Mouse (Mus musculus) embryonic facial prominence, embryonic 10.5 days (tissue): Measurements from ENCODE around the gene Git1. TPM values are rescaled to one million over a fixed set of nuclear protein-coding genes. Genes with fewer than 3 reads are reported as not detected.

ENCODE experiments used
- DNase-seq: peaks from one replicate; pipeline ENCODE4 v3.0.0-alpha.2; 2017; ENCODE audit warnings: low spot score
- H3K27ac ChIP-seq: fragments of 300-500 bp; sonication (generic); replicated peaks from 2 replicates; pipeline ENCODE4 v1.5.1; 2016; ENCODE audit warnings: mild to moderate bottlenecking
- H3K27me3 ChIP-seq: fragments of 300-500 bp; sonication (generic); replicated peaks from 2 replicates; pipeline ENCODE4 v1.6.1; 2016; ENCODE audit warnings: low read depth, mild to moderate bottlenecking; ENCODE audit not compliant: poor library complexity, severe bottlenecking
- H3K36me3 ChIP-seq: fragments of 300-500 bp; sonication (generic); replicated peaks from 2 replicates; pipeline ENCODE4 v1.6.1; 2016; ENCODE audit warnings: mild to moderate bottlenecking, moderate library complexity
- H3K4me1 ChIP-seq: fragments of 300-500 bp; sonication (generic); 2 replicates; pipeline ENCODE4 v1.6.1; 2016
- H3K4me3 ChIP-seq: fragments of 300-500 bp; sonication (generic); 2 replicates; pipeline ENCODE4 v1.5.1; 2016; ENCODE audit warnings: mild to moderate bottlenecking, moderate library complexity
- H3K9me3 ChIP-seq: fragments of 300-500 bp; sonication (generic); 2 replicates; pipeline ENCODE4 v1.6.1; 2016; ENCODE audit warnings: mild to moderate bottlenecking
- WGBS: fragments of 180-500 bp; shearing (Covaris S2); methylation state at CpG from one replicate; pipeline ENCODE4 v1.1.7; 2016; 5-methylcytosine and 5-hydroxymethylcytosine counted together
- polyA plus RNA-seq: library from polyadenylated mRNA; unstranded; fragments of >200 nt; fragmentation: Nextera tagmentation; extraction: Ambion mirVana; gene quantifications from 2 replicates; pipeline ENCODE4 v1.2.1, GENCODE M21; 2016

Git1 gene
- polyA plus RNA-seq, 1 experiment from 2014 or later = 13.2 TPM

GRCm38 (mm10) chr11:77507426-77507825 is 14.1 kb downstream of the Git1 start:
- Histone ChIP-seq H3K9me3 (no peaks in the 10 kb centered on the region), H3K36me3 (peaks cover 78% of the 10 kb centered on the region), H3K27me3 (no peaks in the 10 kb centered on the region), H3K27ac (no peak overlapping the region), H3K4me1 (peaks cover 30% of the 10 kb centered on the region), H3K4me3 (no peak overlapping the region)
- peak; percentile 13 for DNase-seq
- 74% methylated on average over 4 of the region's 4 CpGs for WGBS

- Histone ChIP-seq H3K9me3 (no peaks in the 10 kb centered on the region), H3K4me1 (peaks cover 33% of the 10 kb centered on the region), H3K27me3 (no peaks in the 10 kb centered on the region), H3K4me3 (peak overlapping the region; percentile 52), H3K36me3 (peaks cover 69% of the 10 kb centered on the region), H3K27ac (peak overlapping the region; percentile 73)
- peak; percentile 90 for DNase-seq
- 19% methylated on average over 49 of the region's 49 CpGs for WGBS
Observed at GRCm38 (mm10) chr11:77508068-77509021, 15.0 kb downstream of the Git1 start.

- H3K4me3 ChIP-seq = no peak overlapping the region
- H3K27me3 ChIP-seq = peaks cover 26% of the 10 kb centered on the region
- no peak for DNase-seq
- H3K4me1 ChIP-seq = peaks cover 60% of the 10 kb centered on the region
- WGBS = 78% methylated on average over 5 of the region's 5 CpGs
- no peak overlapping the region for H3K27ac ChIP-seq
- peaks cover 39% of the 10 kb centered on the region for H3K36me3 ChIP-seq
- no peaks in the 10 kb centered on the region for H3K9me3 ChIP-seq
Observed at GRCm38 (mm10) chr11:77511336-77511735, 18.0 kb downstream of the Git1 start.

DNA sequence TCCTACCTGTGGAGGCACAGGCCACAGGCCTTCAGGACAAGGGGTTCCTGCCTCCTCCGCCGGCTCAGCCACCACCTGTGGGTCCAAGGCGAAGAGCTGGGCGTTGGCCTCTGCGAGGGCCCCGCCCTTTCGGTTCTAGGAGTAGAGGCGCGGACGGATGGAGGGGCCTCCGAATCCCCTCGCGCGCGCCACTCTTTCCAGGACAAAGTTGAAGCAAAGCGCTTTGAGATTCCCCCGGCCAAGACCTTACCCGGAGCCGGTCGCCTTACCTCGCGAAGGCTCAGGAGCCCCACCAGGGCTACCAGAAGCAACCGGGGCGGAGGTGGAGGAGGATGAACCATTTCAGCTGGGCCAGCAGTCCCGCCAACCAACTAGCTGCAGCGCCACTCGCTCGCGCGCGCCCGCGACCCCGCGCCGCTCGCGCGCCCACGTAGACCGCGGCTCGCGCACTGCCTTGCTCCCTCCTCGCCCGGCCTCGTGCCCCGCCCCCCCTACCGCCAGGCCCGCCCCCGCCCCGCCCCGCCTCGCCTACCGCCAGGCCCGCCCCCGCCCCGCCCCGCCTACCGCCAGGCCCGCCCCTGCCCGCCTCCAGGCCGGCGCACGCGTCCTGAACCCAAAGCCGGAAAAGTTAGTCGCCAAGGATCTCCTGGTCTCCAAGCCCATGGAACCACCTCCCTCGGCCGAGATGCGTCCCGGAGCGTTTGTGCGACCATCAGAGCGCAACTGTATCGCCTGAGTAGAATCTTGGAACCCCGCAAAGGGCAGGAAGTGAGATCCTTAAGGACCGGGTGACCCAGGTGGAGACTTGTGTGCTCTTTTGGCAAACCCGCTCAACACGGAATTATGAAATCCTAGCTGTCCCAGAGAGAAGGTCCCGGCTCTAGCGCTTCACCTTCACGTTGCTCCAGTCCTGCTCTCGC is 19.8 kb downstream of the Git1 start:
- peak; percentile 97 for DNase-seq
- Histone ChIP-seq H3K4me3 (peak overlapping the region; percentile 69), H3K27ac (peak overlapping the region; percentile 87), H3K27me3 (peaks cover 35% of the 10 kb centered on the region), H3K36me3 (peaks cover 24% of the 10 kb centered on the region), H3K4me1 (peaks cover 67% of the 10 kb centered on the region), H3K9me3 (no peaks in the 10 kb centered on the region)
- WGBS = under 1% methylated on average over 84 of the region's 84 CpGs

DNA sequence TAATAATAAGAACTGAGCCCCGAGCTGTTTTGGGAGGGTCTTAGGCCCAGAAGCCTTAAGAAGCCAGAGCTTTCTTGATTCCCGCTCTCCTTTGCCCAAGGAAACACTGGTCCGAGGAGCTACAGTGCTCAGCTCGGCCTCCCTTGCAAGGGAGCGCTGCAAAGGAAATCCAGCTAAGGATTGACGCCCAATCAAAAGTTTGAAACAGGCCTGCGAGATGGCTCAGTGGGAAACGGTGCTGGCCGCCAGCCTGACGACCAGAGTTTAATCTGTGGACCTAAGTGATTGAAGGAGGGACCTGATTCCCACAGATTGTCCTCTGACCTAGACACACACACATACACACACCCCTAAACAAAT is 20.4 kb downstream of the Git1 start:
- DNase-seq = no peak
- Histone ChIP-seq H3K27me3 (peaks cover 41% of the 10 kb centered on the region), H3K4me3 (peak overlapping the region; percentile 69), H3K36me3 (peaks cover 19% of the 10 kb centered on the region), H3K27ac (peak overlapping the region; percentile 57; the same call in 1 of the 2 replicates), H3K4me1 (peaks cover 65% of the 10 kb centered on the region), H3K9me3 (no peaks in the 10 kb centered on the region)
- WGBS = 3% methylated on average over 10 of the region's 10 CpGs

DNA sequence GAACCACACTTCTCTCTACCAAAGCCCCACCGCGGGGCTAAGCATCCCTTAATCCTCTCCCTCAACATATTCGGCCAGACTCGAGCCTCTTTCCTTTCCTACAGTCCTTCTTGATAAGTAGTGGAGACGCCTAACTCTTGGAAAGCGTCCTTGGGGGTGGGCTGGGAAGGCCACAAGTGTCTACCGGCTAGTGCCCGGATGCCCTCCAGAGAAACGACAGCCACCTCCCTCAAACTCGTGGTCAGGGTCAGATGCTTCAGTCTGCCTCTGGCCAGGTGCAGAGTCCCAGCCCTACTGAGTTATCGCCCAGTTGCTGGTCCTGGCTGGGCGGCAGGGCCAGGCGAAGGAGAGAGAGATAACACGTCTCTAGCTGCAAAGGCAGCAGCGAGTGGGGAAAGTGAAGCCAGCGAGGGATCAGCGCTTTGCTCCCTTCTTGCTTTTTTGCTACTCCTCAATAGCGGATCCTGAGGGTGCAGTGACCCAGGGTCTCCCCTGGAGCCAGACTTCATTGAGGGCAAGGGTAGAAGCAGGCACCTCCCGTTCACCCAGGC is 21.0 kb downstream of the Git1 start:
- WGBS = 3% methylated on average over 19 of the region's 19 CpGs
- Histone ChIP-seq H3K9me3 (no peaks in the 10 kb centered on the region), H3K27me3 (peaks cover 42% of the 10 kb centered on the region), H3K36me3 (peaks cover 14% of the 10 kb centered on the region), H3K4me3 (peak overlapping the region; percentile 69), H3K4me1 (peaks cover 68% of the 10 kb centered on the region), H3K27ac (peak overlapping the region; percentile 69)
- DNase-seq = no peak

DNA sequence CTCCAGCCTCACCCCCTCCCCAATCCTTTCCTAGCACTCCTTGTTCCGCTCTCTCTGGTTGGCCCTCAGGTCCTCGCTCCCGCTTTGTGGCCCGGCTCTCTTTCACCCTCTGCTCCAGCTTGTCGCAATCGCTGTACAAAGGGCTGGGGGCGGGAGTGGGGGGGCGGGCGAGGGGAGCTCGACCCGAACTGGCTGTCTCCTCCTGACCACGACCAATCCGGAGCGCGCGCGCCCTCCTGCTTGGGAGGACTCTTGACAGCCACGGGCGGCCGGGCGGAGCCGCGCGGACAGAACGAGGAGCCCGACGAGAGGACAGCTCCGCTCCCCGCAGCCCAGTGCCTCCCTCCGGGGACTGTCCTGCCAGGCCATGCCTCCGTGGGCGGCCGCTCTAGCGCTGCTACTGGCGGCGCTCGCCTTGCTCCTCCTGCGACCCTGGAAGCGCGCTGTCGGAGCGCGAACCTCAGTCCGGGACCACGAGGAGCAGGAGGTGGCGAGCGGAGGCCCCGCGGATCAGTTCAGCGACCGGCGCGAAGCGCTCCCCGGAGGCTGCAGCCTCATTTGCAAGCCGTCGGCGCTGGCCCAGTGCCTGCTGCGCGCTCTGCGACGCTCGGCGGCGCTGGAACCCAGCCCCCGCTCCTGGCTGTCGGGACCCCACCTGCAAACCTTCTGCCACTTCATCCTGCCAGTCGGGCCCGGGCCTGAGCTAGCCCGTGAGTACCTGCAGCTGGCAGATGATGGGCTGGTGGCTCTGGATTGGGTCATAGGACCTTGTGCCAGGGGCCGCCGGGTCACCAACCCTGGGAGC is 21.7 kb downstream of the Git1 start, which contains the start of gene Abhd15:
Gene Abhd15, plus strand, starts transcription at position 290 of the 805 bp plus-strand sequence.
- peak within 1 kb of the TSS; percentile 69 for H3K27ac ChIP-seq
- peaks cover 74% of the 10 kb centered on the region for H3K4me1 ChIP-seq
- DNase-seq = peak; percentile 90
- no peaks in the 10 kb centered on the region for H3K9me3 ChIP-seq
- under 1% methylated on average over 72 of the region's 72 CpGs for WGBS
- H3K27me3 ChIP-seq = peaks cover 42% of the 10 kb centered on the region
- H3K36me3 ChIP-seq = peaks cover 7% of the 10 kb centered on the region
- H3K4me3 ChIP-seq = peak within 1 kb of the TSS; percentile 69

GRCm38 (mm10) chr11:77515637-77516552 is 22.5 kb downstream of the Git1 start, which contains the start of gene Trp53i13:
TSS of gene Trp53i13 (minus strand) at chr11:77515980.
- H3K9me3 ChIP-seq = no peaks in the 10 kb centered on the region
- H3K4me3 ChIP-seq = peak within 1 kb of the TSS; percentile 69
- peaks cover 42% of the 10 kb centered on the region for H3K27me3 ChIP-seq
- H3K27ac ChIP-seq = peak within 1 kb of the TSS; percentile 69
- H3K36me3 ChIP-seq = no peaks in the 10 kb centered on the region
- H3K4me1 ChIP-seq = peaks cover 81% of the 10 kb centered on the region
- 5% methylated on average over 39 of the region's 39 CpGs for WGBS
- peak; percentile 52 for DNase-seq

GRCm38 (mm10) chr11:77516553-77517425 is 23.4 kb downstream of the Git1 start:
- Histone ChIP-seq H3K9me3 (no peaks in the 10 kb centered on the region), H3K27me3 (peaks cover 42% of the 10 kb centered on the region), H3K36me3 (no peaks in the 10 kb centered on the region), H3K4me3 (0 out of 2 replicates have a peak overlapping the region, but pooled peaks have one; percentile 69), H3K27ac (no peak overlapping the region), H3K4me1 (peaks cover 79% of the 10 kb centered on the region)
- 48% methylated on average over 5 of the region's 5 CpGs for WGBS
- DNase-seq = no peak
